Mouse (Mus musculus) T-helper 17 cell (primary cell): Measurements from ENCODE around the gene Esf1.
"Not testable (repeated sequence)": the region's sequence is repeated elsewhere in the genome, so short reads cannot be mapped to it uniquely, and the experiment has no call there.

Source experiments
- in situ Hi-C, 2 experiments: fragments of 300-600 bp; cut with MboI, MseI; formaldehyde crosslinking; loops; 1 replicate in 1 of 2; 2 replicates in 1 of 2; pipeline ENCODE4 v1.15.1; 2025; ENCODE audit warnings: high pct_unique_total_duplicates in 2 of 2

Gene Esf1

GRCm38 (mm10) chr2:140097131-140097591, 73.2 kb downstream of the Esf1 start:
- in situ Hi-C loops, result no loop called here

GRCm38 (mm10) chr2:140096034-140096433, 74.3 kb downstream of the Esf1 start:
- in situ Hi-C loops, result no loop called here

GRCm38 (mm10) chr2:140093433-140093832, 76.9 kb downstream of the Esf1 start:
- in situ Hi-C loops, result no loop called here

- in situ Hi-C loops, result loop anchor here in 1 of 2 experiments (5.0 kb wide), 1 partner anchor 38 kb away; no protein-coding TSS in a partner anchor
Observed at GRCm38 (mm10) chr2:140084245-140084644, 86.1 kb downstream of the Esf1 start.

- in situ Hi-C loops, result loop anchor here in 1 of 2 experiments (5.0 kb wide), 1 partner anchor 41 kb away; no protein-coding TSS in a partner anchor
Observed at GRCm38 (mm10) chr2:140080747-140081577, 89.4 kb downstream of the Esf1 start.

- in situ Hi-C loops, result not testable (repeated sequence)
Observed at GRCm38 (mm10) chr2:140079284-140079683, 91.1 kb downstream of the Esf1 start.

GRCm38 (mm10) chr2:140078600-140079280, 91.6 kb downstream of the Esf1 start:
- in situ Hi-C loops, result no loop called here

GRCm38 (mm10) chr2:140077476-140077875, 92.9 kb downstream of the Esf1 start:
- in situ Hi-C loops, result no loop called here

- in situ Hi-C loops, result no loop called here
Observed at GRCm38 (mm10) chr2:140075150-140075549, 95.2 kb downstream of the Esf1 start.
